Mouse (Mus musculus) brain, embryonic 14.5 days (tissue): ENCODE results near the gene Klra4.

Experiments
- CTCF ChIP-seq: fragments of 200-500 bp; IDR thresholded peaks from 2 replicates; pipeline ENCODE4 v1.5.1; 2012; ENCODE audit warnings: inconsistent platforms, mild to moderate bottlenecking, moderate library complexity, borderline replicate concordance; ENCODE audit not compliant: insufficient read depth, insufficient read length; ENCODE audit errors: extremely low read depth
- POLR2A ChIP-seq: fragments of 200-500 bp; IDR thresholded peaks from 2 replicates; pipeline ENCODE4 v1.6.1; 2012; ENCODE audit warnings: mild to moderate bottlenecking, inconsistent platforms, borderline replicate concordance; ENCODE audit not compliant: poor library complexity, insufficient read depth, insufficient read length, severe bottlenecking; ENCODE audit errors: extremely low read depth

- TF ChIP-seq POLR2A (no peak), CTCF (no peak)
Measured at GRCm38 (mm10) chr6:130026854-130027253, 40.2 kb downstream of the Klra4 start, which contains the start of gene Klra6.
